Mouse (Mus musculus): Measurements from ENCODE around the gene Fgfbp1. TPM values are rescaled to one million over a fixed set of nuclear protein-coding genes. Genes with fewer than 3 reads are reported as not detected.

Fgfbp1 gene
- total RNA-seq (2012; rRNA removed) (not detected in 2 replicates), total RNA-seq (2014; rRNA removed) (not detected in 2 replicates), polyA plus RNA-seq (2012; ENCODE audit: insufficient read length, low read depth) (not detected in 2 replicates)

- Histone ChIP-seq H3K27ac (ENCODE audit: insufficient read depth, low read depth) (no peak within 1 kb of the TSS), H3K79me2 (replicated peaks; ENCODE audit: control insufficient read depth, extremely low read depth, insufficient read depth, poor library complexity, severe bottlenecking) (no peaks in the 10 kb centered on the region), H3K27me3 (replicated peaks) (no peaks in the 10 kb centered on the region), H3K4me3 (replicated peaks in 1 of 3; ENCODE audit: low read depth in 2 of 3, low read length in 2 of 3, poor library complexity in 1 of 3) (no peak within 1 kb of the TSS), H3K4me1 (ENCODE audit: control insufficient read depth in 1 of 2, insufficient read depth in 2 of 2) (peaks cover 7 to 33% of the 10 kb centered on the region in 2 experiments), H3K4me2 (ENCODE audit: insufficient read depth, low read depth, poor library complexity, severe bottlenecking) (no peak within 1 kb of the TSS), H3K9me3 (replicated peaks; ENCODE audit: low read length) (no peaks in the 10 kb centered on the region), H3K9ac (ENCODE audit: insufficient read depth, low read depth) (no peak within 1 kb of the TSS), H3K36me3 (replicated peaks in 1 of 2; ENCODE audit: control insufficient read depth in 1 of 2, insufficient read depth in 1 of 2, low read length in 1 of 2) (no peaks in the 10 kb centered on the region)
- dilution Hi-C loops (cut with MboI; ENCODE audit: extremely low pct_ligation_motif_present, extremely low pct_unique_long_range_greater_than_20kb, low sequenced_read_pairs) = no loop called here
- in situ Hi-C loops (cut with MboI; ENCODE audit: low pct_ligation_motif_present, low pct_unique_long_range_greater_than_20kb, low sequenced_read_pairs) = loop anchor here (10.0 kb wide), 1 partner anchor 57 kb away; no protein-coding TSS in a partner anchor
- TF ChIP-seq SIN3A (IDR thresholded peaks at IDR 0.05; ENCODE audit: low read length) (no peak), POLR2AphosphoS2 (IDR thresholded peaks at IDR 0.05; ENCODE audit: low read depth, low read length) (no peak)
- DNase-seq (ENCODE audit: extremely low read depth) = no peak
These were observed at the start of gene Fgfbp1 for GRCm38 (mm10) chr5:43981620-43982019. TSS of gene Fgfbp1 (minus strand) at chr5:43981779.

- no peak for TF ChIP-seq MXI1 (IDR thresholded peaks at IDR 0.05; ENCODE audit: low read depth, low read length)
- no peak for TF ChIP-seq ZKSCAN1 (IDR thresholded peaks at IDR 0.05; ENCODE audit: borderline replicate concordance, low read depth, low read length)
- no peak for TF ChIP-seq TCF12 (IDR thresholded peaks at IDR 0.05; ENCODE audit: low read depth, low read length)
- no peak for TF ChIP-seq NELFE (IDR thresholded peaks at IDR 0.05; ENCODE audit: low read depth, low read length)
- TF ChIP-seq SIN3A (IDR thresholded peaks at IDR 0.05; ENCODE audit: low read length) = no peak
- TF ChIP-seq TBP (conservative IDR thresholded peaks at IDR 0.05; ENCODE audit: low read depth, low read length) = no peak
- no peak for TF ChIP-seq CTCF (conservative IDR thresholded peaks at IDR 0.05 in 1 of 2, IDR thresholded peaks at IDR 0.05 in 1 of 2; ENCODE audit: low read depth in 2 of 2, low read length in 2 of 2)
- TF ChIP-seq POLR2AphosphoS2 (IDR thresholded peaks at IDR 0.05; ENCODE audit: low read depth, low read length) = no peak
- no peak for TF ChIP-seq ZNF384 (IDR thresholded peaks at IDR 0.05; ENCODE audit: low read depth, low read length)
- TF ChIP-seq PAX5 (IDR thresholded peaks at IDR 0.05; ENCODE audit: low read length) = no peak
- Histone ChIP-seq H3K79me2 (replicated peaks; ENCODE audit: control insufficient read depth, extremely low read depth, insufficient read depth, poor library complexity, severe bottlenecking) (no peaks in the 10 kb centered on the region), H3K4me3 (replicated peaks in 1 of 3; ENCODE audit: low read depth in 2 of 3, low read length in 2 of 3, poor library complexity in 1 of 3) (no peak overlapping the region), H3K4me1 (ENCODE audit: control insufficient read depth in 1 of 2, insufficient read depth in 2 of 2) (peaks cover 3 to 8% of the 10 kb centered on the region in 2 experiments; a peak in 3 of 4 replicates), H3K9me3 (replicated peaks; ENCODE audit: low read length) (no peaks in the 10 kb centered on the region), H3K36me3 (replicated peaks in 1 of 2; ENCODE audit: control insufficient read depth in 1 of 2, insufficient read depth in 1 of 2, low read length in 1 of 2) (no peaks in the 10 kb centered on the region), H3K4me2 (ENCODE audit: insufficient read depth, low read depth, poor library complexity, severe bottlenecking) (no peak overlapping the region), H3K27ac (ENCODE audit: insufficient read depth, low read depth) (no peak overlapping the region), H3K9ac (ENCODE audit: insufficient read depth, low read depth) (no peak overlapping the region), H3K27me3 (replicated peaks) (no peaks in the 10 kb centered on the region)
- DNase-seq (ENCODE audit: extremely low read depth) = no peak
- dilution Hi-C loops (cut with MboI; ENCODE audit: extremely low pct_ligation_motif_present, extremely low pct_unique_long_range_greater_than_20kb, low sequenced_read_pairs) = no loop called here
- in situ Hi-C loops (cut with MboI; ENCODE audit: low pct_ligation_motif_present, low pct_unique_long_range_greater_than_20kb, low sequenced_read_pairs) = no loop called here
These were observed 16.9 kb upstream of the Fgfbp1 start for GRCm38 (mm10) chr5:43998295-43998989.

GRCm38 (mm10) chr5:43997626-43998025, 16.0 kb upstream of the Fgfbp1 start:
- in situ Hi-C loops (cut with MboI; ENCODE audit: low pct_ligation_motif_present, low pct_unique_long_range_greater_than_20kb, low sequenced_read_pairs) (no loop called here), dilution Hi-C loops (cut with MboI; ENCODE audit: extremely low pct_ligation_motif_present, extremely low pct_unique_long_range_greater_than_20kb, low sequenced_read_pairs) (no loop called here)
- Histone ChIP-seq H3K4me3 (replicated peaks in 1 of 3; ENCODE audit: low read depth in 2 of 3, low read length in 2 of 3, poor library complexity in 1 of 3) (no peak overlapping the region), H3K9me3 (replicated peaks; ENCODE audit: low read length) (no peaks in the 10 kb centered on the region), H3K27ac (ENCODE audit: insufficient read depth, low read depth) (no peak overlapping the region), H3K9ac (ENCODE audit: insufficient read depth, low read depth) (no peak overlapping the region), H3K27me3 (replicated peaks) (no peaks in the 10 kb centered on the region), H3K4me1 (ENCODE audit: control insufficient read depth in 1 of 2, insufficient read depth in 2 of 2) (peaks cover 3 to 8% of the 10 kb centered on the region in 2 experiments; a peak in 3 of 4 replicates), H3K79me2 (replicated peaks; ENCODE audit: control insufficient read depth, extremely low read depth, insufficient read depth, poor library complexity, severe bottlenecking) (no peaks in the 10 kb centered on the region), H3K4me2 (ENCODE audit: insufficient read depth, low read depth, poor library complexity, severe bottlenecking) (no peak overlapping the region), H3K36me3 (replicated peaks in 1 of 2; ENCODE audit: control insufficient read depth in 1 of 2, insufficient read depth in 1 of 2, low read length in 1 of 2) (no peaks in the 10 kb centered on the region)
- TF ChIP-seq ZNF384 (IDR thresholded peaks at IDR 0.05; ENCODE audit: low read depth, low read length) (no peak), ETS1 (conservative IDR thresholded peaks at IDR 0.05; ENCODE audit: low read depth, low read length) (no peak), SMC3 (IDR thresholded peaks at IDR 0.05; ENCODE audit: low read depth, low read length) (no peak), MEF2A (IDR thresholded peaks at IDR 0.05; ENCODE audit: borderline replicate concordance, low read depth, low read length) (no peak), SIN3A (IDR thresholded peaks at IDR 0.05; ENCODE audit: low read length) (no peak), PAX5 (IDR thresholded peaks at IDR 0.05; ENCODE audit: low read length) (no peak), POLR2A (IDR thresholded peaks at IDR 0.05; ENCODE audit: low read depth, low read length) (no peak), USF1 (IDR thresholded peaks at IDR 0.05; ENCODE audit: low read depth, low read length) (no peak), TBP (conservative IDR thresholded peaks at IDR 0.05; ENCODE audit: low read depth, low read length) (no peak), MAFK (IDR thresholded peaks at IDR 0.05; ENCODE audit: insufficient replicate concordance, low read length) (no peak), JUND (conservative IDR thresholded peaks at IDR 0.05; ENCODE audit: low read depth, low read length) (no peak), ZC3H11A (IDR thresholded peaks at IDR 0.05; ENCODE audit: low read depth, low read length) (no peak), IRF4 (IDR thresholded peaks at IDR 0.05; ENCODE audit: low read depth, low read length) (no peak), KAT2A (IDR thresholded peaks at IDR 0.05; ENCODE audit: insufficient replicate concordance, low read length) (no peak), GABPA (IDR thresholded peaks at IDR 0.05; ENCODE audit: insufficient replicate concordance, low read depth, low read length) (no peak), ZKSCAN1 (IDR thresholded peaks at IDR 0.05; ENCODE audit: borderline replicate concordance, low read depth, low read length) (no peak), MYC (IDR thresholded peaks at IDR 0.05; ENCODE audit: low read depth, low read length) (no peak), RCOR1 (conservative IDR thresholded peaks at IDR 0.05; ENCODE audit: low read depth, low read length) (no peak), CTCF (conservative IDR thresholded peaks at IDR 0.05 in 1 of 2, IDR thresholded peaks at IDR 0.05 in 1 of 2; ENCODE audit: low read depth in 2 of 2, low read length in 2 of 2) (no peak), MXI1 (IDR thresholded peaks at IDR 0.05; ENCODE audit: low read depth, low read length) (no peak)
- no peak for DNase-seq (ENCODE audit: extremely low read depth)

Data from CH12.LX (cell line).